Mouse (Mus musculus) cerebellum, adult 8-10 months (tissue): Measurements from ENCODE around the gene Srpk2.
"Not testable (repeated sequence)": the region's sequence is repeated elsewhere in the genome, so short reads cannot be mapped to it uniquely, and the experiment has no call there.

Experiments
- DNase-seq: peaks from one replicate; pipeline ENCODE4 v3.0.0; 2022

Srpk2 gene

GRCm38 (mm10) chr5:23670880-23671279 is 13.5 kb downstream of the Srpk2 start:
- DNase-seq = no peak

GRCm38 (mm10) chr5:23665906-23666305 is 18.5 kb downstream of the Srpk2 start:
- DNase-seq = no peak

GRCm38 (mm10) chr5:23661191-23661590 is 23.2 kb downstream of the Srpk2 start:
- DNase-seq = no peak

DNA sequence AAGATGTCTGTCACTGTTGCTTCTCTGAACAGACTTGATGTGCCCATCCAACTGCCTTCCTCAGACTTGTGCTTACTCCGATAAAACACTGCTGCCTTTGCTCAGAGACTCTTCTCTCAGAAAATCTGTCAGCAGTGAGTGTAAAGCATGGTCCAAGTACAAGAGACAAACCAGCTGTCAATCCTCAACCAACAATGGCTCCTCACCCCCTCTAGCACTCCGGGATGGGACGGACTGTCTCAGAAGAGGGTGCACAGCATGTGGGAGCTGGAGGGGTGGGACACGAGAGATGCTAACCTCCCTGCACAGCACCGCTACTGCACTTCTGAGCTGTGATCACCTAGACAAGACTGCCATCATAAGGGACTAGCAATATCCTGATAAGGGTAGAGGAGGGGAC is 26.4 kb downstream of the Srpk2 start:
- DNase-seq = no peak

DNA sequence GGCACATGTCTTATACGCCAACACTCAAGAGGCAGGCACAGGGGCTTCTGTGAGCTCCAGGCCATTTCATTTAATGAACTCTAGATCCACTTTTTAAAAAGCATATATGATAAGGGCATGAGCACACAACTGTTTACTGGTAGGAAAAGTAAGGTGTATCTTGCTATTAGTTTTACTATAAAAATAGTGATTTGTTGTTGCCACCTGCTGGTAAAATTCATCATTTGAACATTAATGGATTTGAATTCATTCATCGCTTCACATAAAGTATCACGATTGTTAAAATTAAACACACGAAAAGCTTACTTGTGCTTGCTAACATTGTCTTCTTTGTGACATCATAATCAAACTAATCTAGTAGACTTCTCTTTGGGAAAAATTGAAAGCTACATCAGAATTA is 27.8 kb downstream of the Srpk2 start:
- DNase-seq = no peak

DNA sequence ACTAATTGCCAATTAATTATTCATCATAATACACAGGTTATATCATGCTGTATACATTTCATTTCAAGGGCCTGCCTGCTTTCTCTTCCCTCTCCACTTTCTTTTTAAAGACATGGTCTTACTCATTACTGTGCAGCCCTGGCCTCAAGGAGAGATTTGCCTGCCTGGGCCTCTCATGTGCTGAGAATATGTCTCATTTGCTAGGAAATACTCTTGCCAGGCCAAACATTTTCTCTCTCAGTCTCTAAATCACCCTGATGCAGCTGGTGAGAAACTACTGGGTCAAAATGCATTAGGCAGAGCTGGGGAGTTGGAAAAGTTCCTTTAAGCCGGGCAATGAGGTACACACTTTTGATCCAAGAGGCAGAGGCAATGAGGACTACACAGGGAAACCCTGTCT is 29.4 kb downstream of the Srpk2 start:
- DNase-seq = no peak

- DNase-seq = no peak
Observed at GRCm38 (mm10) chr5:23652326-23652725, 32.1 kb downstream of the Srpk2 start.

- DNase-seq = no peak
Observed at GRCm38 (mm10) chr5:23651786-23652185, 32.6 kb downstream of the Srpk2 start.

- DNase-seq = no peak
Observed at GRCm38 (mm10) chr5:23650504-23650903, 33.9 kb downstream of the Srpk2 start.

- no peak for DNase-seq
Observed at GRCm38 (mm10) chr5:23649246-23649645, 35.2 kb downstream of the Srpk2 start.

GRCm38 (mm10) chr5:23645671-23646070 is 38.7 kb downstream of the Srpk2 start:
- no peak for DNase-seq

DNA sequence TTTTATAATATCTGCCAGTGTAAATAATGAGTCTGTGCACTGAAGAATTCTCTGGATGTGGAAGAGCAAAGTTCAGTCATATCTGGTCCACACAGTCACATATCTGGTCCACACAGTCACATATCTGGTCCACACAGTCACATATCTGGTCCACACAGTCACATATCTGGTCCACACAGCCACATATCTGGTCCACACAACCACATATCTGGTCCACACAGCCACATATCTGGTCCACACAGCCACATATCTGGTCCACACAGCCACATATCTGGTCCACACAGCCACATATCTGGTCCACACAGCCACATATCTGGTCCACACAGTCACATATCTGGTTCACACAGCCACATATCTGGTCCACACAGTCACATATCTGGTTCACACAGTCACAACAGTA is 45.2 kb downstream of the Srpk2 start:
- DNase-seq = not testable (repeated sequence)

DNA sequence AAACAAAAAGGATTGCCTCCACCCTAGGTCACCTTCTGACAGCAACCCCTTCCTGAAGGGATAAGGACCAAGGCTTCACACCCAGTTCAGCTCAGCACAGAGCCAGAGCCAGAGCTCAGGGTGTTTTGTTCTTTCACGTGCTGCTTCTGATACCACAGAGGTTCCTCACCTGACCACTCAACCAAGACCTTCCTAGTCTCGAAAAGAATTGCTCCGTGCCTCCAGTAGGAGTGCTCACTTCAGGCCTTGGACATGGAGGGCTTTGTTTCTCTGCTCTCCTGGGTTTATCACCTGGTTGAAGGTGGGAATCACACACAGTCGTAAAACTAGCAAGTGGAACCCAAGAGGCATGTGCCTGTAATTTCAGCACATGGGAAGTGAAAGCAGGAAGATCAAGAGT is 46.4 kb downstream of the Srpk2 start:
- no peak for DNase-seq

- DNase-seq = no peak
Observed at GRCm38 (mm10) chr5:23637337-23637736, 47.1 kb downstream of the Srpk2 start.

DNA sequence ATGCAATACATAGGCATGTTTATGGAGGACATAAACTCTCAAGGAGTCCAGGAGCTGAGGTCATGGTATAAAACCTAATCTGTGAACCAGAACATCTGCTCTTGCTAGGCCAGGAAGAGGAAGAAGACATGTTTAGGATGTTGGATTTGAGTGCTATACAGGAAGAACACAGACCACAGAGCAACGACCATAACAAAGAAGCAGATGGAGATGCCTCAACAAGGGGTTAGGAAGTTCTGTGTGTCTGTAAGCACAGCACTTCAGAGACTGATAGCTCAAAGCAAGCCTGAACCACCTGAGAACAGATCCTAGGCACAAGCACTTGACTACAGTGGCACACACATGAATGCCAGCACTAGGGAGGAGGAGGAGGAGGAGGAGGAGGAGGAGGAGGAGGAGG is 52.9 kb downstream of the Srpk2 start:
- DNase-seq = no peak

DNA sequence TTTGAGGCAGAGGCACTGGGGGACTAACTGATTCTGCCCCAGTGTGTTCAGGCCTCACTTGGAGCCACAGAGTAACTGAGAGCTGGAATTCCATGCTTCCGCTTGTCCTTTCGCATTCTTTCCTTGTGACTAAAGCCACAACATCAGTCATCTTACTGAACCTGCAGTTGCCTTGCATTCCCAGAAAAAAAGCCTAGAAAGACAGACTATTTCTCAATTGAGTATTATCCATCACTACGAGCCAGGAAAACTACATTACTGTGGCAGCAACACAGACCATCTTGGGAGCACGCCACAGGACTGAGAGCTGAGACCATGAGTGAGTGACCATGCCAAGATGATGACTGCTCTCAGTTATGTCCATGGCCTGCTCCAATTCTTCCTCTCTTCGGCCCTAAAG is 57.2 kb downstream of the Srpk2 start:
- no peak for DNase-seq

- DNase-seq = no peak
Observed at GRCm38 (mm10) chr5:23626173-23626572, 58.2 kb downstream of the Srpk2 start.

DNA sequence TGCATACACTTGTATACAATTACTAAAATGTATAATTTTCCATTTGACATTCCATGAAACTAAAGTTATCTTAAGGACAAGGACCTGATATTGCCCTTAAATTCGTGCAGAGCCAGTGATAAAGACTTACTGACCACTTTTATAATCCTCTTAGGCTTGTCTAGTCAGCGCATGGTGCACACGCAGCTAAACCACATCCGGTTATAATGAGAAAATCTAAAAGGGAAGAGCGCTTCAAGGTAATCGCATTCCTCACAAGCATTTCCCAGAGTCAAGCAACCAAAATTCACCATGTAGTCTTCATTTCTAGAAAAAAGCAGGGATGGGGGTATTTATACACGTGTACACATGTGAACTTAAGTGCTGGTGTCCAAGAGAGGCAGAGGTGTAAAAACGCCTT is 63.8 kb downstream of the Srpk2 start:
- DNase-seq = no peak

DNA sequence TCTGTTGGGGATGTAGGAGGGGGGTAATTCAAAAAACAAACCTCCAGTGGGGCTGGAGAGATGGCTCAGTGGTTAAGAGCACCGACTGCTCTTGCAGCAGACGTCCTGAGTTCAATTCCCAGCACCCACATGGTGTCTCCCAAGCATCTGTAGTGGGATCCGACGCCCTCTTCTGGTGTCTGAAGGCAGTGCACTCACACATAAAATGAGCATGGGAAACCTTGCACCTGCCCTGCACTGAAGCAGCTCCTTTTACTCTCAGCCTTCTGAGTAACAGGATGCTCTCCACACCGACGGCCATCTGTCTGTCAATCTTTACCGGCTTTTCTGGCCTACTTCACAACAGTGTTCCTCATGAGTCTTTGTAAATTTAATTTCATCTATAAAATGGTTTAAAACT is 65.8 kb downstream of the Srpk2 start:
- DNase-seq = no peak

- peak; percentile 65 for DNase-seq
Observed at GRCm38 (mm10) chr5:23617104-23617415, 67.4 kb downstream of the Srpk2 start.

- DNase-seq = peak; percentile 67
Observed at GRCm38 (mm10) chr5:23616270-23617103, 67.9 kb downstream of the Srpk2 start.

DNA sequence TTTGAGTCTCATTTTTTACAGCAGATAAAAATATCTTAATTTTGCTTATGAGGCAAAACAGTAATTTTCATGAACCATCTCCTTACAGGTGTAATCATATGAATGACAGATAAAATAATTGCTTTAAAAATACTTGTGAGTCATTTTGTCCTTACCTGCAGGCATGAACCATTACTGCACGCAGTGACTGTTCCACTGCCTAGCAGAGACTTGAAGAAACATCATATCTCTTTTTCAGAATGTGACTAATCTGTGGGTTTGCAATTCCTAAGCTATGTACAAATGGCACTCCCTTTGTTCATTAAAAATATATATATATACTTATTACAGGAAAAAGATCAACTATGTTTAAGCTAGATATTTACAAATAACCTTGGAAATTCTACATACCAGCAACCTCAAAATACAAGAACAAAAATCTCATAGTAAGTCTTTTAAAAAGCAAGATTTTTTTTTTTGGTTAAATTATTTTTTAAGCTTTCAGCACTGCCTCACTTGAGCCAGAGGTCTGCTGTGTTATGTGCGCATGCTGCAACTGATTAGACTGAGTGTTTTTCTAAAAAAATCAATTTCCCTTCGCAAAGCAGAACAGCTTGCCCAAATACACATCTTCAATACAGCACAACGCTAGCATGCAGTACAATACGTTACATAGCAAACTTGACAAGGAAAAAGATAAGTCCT is 68.7 kb downstream of the Srpk2 start:
- DNase-seq = no peak

GRCm38 (mm10) chr5:23612856-23613255 is 71.6 kb downstream of the Srpk2 start:
- DNase-seq = no peak

GRCm38 (mm10) chr5:23604036-23604705 is 80.2 kb downstream of the Srpk2 start:
- DNase-seq = no peak
